Mouse (Mus musculus): ENCODE measurements at regions not wholly inside any gene's neighbourhood (a gene's known extent, or its start where the extent isn't known, plus 50 kb on each side); places are given as distances from the start of the nearest gene placed in this dataset.

DNA sequence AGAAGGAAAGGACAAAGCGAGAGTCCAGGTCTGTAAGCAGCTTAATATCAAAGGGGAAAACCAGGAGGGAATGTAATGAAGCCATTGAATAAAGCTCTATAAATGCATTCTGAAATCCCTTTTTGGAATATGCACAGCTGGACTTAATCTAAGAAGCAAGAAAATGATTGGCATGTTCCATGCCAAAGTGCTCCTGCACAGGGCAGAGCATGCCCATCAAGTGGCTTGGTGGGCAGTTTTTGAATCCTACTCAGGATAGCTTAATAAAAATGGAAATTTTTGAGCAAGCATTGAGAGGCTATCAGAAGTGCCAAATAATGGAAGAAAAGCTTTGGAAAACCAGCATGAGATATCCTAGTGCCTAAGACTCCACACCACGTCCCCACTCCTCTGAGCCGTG is 466.1 kb downstream of the Epm2a start:
- DNase-seq = no peak

DNA sequence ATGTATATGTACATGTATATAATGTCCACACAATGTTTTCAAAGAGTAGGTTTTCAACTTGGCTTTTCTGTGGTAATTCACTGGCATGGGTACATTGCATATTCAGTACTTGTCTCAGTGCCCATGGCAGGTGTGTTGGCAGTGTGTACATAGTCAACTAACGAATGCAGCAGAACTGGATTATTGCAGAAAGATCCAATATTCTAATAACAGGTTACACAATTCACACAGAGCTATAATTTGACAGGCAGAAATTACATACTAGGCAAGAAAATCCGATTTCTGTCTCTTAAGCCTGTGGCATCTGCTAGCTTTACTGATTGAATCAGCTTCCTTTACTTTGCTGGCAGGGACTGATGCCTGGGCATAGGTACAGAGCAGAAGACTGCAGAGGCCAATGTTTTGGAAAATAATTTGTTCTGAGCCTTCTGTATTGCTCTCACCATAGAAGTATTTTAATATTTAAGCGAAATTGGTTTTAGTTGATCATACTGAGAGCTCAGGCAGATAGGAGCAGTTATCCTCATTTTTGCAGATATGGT is 479.3 kb downstream of the Epm2a start:
- DNase-seq = no peak

DNA sequence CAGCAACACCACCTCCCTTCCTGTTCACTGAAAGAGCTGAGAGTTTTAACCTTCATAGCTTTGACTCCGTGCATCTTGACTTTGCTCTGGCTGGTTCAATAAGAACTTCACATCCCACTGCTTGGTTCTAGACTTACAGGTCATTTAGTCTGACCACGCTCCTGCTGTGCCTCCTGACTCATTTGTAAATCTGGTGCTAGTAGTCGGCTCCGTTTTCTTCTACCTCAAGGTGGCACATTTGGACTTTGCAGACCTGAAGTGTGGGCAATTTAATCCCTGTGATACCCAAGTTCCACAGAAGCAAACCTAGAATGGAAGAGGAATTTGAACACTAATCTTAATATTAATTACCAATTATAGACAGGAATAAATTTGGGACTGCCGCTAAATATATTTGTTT is 497.9 kb downstream of the Epm2a start:
- peak in 1 of 2 experiments; percentile 10 for DNase-seq

DNA sequence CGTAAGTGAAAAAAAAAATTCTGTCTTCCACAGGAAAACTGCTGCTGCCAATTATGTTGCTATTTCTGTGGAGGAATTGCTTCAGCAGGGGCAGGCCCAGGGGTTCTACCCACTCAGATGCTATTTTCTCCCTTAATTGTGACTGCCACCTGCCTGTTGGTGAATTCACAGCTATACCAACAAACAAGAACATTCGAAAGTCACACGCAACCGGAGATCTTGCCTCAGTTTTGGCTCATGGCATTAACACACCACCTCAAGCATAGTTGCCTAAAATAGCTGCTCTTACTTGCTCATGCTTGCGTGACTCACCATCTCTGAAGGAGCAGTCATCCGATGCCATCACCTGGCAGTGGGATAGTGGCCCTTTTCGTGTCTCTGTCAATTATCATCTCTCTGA is 498.3 kb downstream of the Epm2a start:
- DNase-seq = no peak

DNA sequence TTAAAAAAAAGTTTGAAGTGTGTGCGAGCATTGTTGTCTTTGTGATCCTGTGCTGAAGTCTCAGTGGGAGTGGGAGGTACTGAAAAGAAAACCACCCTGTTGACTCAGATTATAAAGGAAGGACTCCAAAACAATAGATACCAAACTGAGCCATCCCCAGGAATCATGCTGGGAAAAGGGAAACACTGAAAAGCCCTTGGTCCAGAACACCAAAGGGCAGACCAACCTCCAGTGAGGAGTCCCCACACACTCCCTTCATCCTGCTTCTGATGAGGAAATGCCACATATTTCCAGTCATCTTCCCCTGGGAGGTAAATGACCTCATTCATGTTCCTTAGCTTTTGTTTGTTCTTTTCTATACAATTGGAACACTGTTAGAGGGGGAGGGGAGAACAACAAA is 502.9 kb downstream of the Epm2a start:
- no peak for DNase-seq

DNA sequence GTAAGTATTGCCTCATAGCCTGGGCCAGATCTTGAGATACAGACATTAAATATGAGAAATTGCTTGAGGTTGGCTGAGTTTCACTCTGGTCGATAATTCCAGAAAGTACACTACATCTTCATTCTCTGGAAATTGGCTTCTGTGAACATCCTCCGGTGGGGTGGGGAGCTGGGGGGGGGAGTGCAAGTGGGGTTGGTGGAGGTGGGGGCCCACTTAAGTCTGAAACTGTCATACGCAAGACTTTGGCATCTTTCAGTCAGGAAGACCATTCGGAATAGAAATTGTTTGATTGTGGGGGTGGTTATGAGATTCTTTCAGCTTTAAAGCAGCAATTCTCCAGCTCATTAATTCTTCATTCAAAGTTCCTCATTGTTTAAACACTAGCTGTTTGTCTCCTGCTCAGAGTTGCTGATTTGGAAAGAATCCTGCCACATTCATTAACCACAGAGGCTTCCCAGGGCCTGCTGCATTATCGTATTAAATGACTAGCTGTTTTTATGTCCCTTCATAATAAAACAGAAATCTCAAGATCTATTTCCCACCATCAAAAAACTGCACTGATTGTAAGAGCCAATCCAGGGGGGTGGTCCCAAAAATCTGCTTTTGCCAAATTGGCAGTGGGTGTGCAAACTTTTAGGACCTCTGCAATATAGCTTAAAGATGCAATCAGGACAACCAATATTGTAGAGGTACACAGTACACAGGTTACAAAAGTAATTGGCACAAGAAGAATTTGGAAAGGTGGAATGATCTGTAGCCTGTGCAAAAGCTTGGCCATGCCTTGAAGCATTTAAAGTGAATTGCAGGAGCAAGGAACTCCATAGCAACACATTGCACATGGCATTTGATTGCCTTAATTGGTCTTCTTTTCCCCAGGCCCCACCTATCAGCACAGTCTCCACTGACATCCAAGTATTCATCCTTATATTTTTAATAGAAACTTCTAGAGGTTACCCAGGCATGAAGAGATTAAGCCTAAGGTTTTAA is 532.2 kb downstream of the Epm2a start:
- DNase-seq = peak in 1 of 2 experiments; percentile 28

DNA sequence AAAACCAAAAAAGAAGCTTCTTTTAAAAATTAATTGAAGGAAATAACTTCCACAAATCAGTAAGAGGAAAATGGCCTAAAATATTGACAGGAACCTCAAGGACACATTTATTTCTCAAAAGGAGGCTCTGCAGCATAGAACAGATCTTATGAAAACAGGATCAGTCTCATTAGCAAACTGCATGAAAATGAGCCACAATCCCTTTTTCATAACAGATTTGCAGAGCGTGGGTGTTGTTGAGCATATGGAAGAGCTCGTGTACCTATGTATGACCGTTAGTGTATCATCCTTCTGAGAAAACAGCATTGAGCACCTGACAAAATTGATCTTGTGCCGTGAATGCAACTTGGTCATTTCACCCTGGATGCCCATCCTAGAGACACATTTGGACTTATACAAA is 543.0 kb downstream of the Epm2a start:
- DNase-seq = no peak

DNA sequence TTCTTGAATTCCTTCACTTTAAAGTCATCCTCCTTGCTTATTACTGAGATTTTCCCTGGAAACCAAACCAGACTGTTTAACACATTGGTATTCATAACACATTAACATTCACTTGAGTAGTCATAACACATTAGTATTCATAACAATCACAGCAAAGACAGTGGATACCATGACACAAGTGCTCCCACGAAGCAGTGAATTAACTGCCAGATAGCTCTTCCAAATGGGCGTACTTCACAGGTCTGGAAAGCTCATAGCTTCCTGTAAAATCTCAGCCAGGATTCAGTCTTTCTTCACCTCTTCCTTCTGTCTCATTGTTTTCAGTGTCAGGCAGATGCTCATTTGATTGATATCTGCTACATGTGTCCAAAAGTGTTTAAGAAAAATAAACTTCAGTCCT is 545.7 kb downstream of the Epm2a start:
- no peak for DNase-seq

DNA sequence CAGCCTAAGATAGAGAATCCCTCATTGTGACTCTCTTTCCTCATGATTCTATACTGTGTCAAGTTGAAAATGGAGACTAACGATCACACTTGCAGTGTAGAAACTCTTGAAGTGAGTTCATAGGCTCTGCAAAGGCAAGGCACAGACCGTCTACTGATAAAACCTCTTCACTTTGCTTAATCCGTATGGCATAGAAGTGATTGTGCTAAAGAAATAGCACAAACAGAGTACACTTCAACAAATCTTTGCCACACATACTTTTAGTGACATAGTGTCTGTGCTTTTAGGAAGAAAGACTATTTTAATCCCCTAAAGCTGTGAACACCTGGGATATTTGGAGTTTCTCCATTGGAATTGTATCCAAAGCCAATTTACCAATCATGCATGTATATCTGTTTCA is 578.9 kb downstream of the Epm2a start:
- no peak for DNase-seq

DNA sequence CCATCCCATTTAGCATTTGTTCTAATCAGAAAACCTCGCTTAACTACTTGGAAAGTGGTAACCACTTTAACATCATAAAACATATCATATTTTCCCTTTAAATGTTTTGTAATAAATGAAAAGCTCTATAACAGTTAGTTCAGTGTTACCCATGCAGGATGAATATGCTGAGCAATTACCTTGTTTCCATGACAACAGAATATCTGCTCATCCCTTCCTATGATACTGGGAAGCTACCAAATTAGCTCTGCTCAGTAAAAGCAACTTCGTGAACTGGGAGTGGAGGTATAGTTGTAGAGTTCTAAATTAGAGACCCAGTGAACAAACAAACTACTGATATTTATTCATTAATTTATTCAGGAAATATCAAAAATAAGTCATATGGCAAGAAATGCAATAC is 595.0 kb downstream of the Epm2a start:
- DNase-seq = no peak

DNA sequence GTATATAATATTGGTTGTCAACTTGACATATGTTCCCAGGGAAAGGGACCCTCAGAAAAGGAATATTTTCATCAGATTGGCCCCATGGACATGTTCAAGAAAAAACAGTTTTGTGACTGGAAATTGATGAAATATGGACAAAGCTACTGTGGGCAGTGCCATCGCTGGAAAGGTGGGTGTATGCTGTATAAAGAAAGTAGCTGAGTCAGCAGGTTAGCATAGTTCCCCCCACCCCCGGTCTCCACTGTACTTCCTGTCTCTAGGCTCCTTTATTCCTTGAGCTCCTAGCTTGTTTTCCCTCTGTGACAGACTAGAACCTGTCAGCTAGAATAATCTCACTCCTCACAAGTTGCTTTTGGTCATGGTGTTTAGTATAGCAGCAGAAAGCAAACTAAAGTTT is 599.6 kb downstream of the Epm2a start:
- DNase-seq = no peak

DNA sequence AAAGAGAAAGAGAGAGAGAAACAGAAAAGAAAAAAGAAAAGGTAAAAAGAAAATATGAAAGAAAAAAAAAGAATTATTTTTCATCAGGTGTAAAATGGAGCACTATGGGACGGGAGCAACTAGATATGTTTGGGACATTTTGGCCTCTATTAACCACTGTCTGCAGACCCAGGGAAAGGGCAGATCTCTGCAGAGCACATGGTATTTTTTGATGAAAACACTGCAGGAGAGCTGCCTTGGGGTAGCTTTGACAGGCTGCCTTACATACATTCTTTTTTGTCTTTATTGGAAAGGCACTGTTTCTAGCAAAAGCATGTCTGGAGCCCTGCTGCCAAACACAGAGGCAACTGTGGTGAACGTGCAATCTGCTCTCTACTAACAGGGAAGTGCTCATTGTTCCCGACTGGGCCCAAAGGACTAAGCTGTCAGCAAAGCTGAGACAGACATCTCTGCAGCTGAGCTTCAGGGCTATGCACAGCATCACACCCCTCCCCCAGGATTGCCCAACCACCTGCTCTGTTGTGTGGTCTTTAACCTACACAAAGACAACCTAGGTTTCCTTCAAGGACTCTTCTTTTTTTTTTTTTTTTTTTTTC is 617.2 kb downstream of the Epm2a start:
- no peak for DNase-seq

DNA sequence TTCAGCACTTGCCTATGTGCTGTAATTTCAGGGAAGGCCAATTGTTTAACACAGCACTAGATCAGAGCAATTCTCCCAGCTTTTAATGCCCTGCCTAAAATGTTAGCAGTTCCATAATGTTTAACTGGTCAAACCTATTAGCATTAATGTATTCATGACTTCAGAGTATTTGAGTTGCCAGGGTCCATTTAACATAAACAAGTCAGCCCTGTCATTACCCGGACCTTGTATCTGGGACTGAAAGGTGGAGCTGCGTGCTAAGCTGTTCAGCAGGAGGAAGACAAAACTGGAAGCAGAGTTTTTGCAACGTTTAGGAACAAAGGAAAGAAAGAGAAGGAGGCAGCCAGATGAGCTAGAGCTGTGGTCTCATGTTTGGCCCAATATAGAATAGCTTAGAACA is 661.8 kb downstream of the Epm2a start:
- peak; percentile 6 to 19 for DNase-seq

DNA sequence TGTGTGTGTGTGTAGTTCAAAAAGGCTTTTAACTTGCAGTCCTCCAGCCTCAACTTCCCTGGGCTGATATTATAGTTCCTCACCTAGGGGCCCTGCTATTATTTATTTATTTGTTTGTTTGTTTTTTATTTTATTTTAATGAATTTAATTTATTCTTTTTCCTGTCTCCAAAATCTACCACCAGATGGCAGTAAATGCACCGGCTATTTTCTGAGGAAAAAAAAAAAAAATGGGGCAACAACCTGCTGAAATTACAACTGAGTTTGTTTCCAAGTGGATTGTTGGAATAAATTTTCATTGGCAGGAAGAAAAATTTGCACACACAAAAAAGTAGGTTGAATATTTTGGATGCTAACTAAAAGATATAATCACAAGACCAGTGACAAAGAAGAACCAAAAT is 662.7 kb downstream of the Epm2a start:
- DNase-seq = no peak

DNA sequence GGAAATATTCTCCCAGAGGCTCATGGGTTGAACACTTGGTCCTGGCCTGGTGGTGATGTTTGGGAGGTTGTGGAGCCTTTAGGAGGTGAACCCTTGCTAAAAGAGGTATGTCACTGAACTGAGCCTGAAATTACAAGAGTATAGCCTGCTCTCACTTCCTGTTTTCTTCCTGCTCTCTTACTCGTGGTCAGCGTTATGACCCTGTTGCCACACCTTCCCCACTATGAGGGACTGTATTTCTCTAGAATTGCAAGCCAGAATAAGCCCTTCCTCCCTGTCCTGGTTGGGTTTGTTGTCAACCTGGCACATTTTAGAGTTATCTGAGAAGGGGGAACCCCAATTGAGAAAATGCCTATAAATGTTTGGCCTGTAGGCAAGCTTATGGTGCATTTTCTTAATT is 674.1 kb downstream of the Epm2a start:
- no peak for DNase-seq

DNA sequence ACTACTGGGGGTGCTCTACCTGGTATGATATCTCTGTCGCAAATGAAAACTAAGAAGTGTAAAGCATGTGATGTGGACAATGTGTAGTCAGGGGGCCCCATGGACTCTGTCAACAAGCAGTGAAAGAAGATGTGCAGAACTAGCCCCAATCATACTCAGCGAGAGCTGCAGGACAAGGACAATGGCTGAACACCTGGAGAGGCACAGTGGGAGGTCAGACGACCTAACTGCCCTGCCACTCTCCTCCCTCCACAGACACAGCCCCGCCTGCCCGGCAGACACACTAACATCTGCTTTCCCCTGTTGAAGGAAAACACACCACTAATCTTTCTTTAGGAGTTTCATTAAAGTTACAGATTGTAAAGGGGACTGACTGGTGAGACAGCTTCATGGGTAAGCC is 675.1 kb downstream of the Epm2a start:
- DNase-seq = no peak

DNA sequence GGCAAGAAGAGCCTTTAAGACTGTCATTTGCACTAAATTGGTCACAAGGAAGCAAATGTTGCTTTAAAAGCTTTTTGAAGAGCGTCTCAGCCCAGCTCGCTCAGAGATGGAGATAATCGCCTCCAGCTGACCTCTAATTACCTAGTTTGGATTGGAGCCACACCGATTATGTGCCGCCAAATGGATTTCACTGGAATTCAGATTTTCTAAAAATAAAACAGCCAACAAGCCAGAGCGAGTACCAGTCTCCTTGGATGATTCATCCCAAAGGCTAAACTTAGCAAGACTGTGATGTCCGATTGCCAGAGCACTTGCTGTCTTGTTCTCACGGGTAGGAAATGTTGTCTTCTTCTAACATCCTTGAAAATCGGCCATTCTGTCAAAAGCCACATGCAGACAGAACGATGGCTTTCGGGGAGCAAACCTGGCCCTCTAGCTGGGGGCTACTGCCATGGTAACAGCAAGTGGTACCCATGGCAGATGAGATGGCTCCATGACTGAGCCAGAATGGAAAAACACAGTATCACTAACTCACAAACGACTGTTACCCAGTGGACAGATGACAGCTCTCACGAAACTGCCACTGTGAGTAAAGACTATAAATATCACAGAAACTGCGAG is 676.1 kb downstream of the Epm2a start:
- no peak for DNase-seq

DNA sequence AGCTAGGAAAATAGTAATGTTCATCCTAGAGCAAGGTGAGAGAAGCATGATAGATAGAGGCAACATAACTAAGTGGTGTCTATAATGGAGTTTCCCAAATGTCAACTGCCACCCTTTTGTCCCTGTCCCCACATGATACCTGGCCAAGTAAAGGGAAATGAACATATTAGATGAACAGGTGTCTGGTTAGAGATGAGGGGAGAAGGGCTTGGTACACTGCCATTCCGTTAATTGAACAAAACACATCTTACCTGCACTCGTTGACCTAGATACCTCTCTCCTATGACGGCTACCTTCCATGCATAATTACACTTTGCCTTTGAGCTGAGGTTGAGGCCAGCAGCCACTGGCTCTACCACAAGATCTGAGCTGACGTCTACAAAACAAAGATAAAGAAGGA is 677.4 kb downstream of the Epm2a start:
- no peak for DNase-seq

DNA sequence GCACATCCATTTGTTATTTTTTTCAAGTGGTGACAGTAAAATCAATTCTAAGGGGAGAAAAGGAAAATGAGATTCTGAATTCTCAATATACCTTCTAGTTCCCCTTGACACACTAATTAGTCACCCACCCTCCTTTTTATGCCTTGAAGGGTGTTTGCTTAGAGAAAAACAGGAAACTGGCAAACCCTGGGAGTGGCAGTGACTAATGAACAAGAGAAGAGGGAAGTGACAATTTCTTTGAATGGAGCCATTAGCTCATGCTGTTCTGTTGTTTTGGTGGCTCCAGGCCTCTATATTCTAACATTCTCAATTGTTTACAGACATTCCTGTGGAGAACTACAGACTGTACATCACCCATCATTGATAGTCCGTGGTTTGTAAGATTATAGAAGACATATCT is 692.0 kb downstream of the Epm2a start:
- DNase-seq = no peak

DNA sequence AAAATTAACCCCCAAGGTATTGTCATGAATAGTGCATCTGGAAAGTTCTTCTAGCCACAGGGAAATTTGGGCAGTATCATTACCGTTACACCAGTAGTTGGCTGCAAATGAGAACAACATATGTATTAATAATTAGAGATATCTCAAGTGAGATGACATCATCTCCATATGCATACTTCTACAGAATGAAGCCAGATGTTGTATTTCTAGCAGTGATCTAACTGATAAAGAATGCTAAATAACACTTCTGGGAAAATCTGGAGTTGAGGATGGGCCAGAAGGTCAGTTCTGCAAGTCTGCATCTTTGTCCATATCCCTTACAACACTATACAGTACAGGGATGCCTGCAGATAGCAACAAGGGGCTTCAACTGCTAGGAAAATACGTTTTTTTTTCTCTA is 702.7 kb downstream of the Epm2a start:
- DNase-seq = no peak

DNA sequence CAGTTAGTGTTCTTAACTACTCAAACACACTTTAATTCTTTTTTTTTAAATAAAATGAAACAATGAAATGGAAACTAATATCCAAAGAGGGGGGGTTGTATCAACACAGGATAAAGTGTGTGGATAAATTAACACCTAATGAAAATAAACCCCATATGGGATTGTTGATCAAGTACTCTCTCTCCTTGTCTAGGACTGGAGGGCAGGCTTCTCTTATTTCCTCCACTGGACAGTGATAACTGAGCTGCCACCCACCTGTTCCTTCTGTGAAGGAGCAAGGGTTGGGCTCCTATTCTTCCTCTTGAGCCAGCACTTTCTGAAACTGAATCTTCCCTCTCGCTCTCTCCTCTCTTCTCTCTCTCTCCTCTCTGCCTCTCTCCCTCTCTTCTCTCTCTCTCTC is 716.5 kb downstream of the Epm2a start:
- no peak for DNase-seq

DNA sequence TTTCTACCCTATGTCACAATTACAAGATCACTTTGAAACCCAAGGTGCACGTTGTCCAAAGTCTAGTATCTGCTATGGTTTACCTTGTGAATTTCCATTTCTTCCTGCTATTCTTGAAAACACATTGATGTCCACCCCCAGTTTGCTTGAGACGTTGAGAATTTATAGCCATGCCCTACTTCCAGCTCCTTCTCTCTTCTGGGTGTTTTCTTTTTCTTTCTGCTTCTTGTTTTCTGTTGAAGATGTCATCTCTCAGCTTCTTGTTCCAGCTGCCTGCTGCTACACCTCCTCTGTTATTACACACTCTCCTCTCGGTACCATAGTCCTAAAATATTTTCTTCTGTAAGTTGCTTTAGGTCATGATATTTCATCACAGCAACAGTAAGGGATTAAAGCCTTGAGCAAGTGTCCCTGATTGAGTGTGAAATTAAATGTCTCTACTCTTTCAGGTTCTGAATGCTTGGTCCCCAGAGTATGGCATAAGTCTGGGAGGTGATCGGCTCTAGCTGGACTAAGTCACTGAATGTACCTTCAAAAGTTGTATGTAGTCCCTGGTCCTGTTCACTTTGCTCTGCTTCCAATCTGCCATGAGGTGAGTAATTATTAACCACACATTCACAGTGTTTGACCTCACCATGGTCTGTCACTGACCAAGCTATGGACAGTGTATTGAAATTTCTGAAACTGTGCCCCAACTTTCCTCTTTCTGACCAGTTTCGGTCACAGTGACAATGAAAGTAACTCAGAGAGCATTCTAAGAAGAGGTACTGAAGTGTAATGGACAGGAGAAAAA is 718.1 kb downstream of the Epm2a start:
- no peak for DNase-seq

DNA sequence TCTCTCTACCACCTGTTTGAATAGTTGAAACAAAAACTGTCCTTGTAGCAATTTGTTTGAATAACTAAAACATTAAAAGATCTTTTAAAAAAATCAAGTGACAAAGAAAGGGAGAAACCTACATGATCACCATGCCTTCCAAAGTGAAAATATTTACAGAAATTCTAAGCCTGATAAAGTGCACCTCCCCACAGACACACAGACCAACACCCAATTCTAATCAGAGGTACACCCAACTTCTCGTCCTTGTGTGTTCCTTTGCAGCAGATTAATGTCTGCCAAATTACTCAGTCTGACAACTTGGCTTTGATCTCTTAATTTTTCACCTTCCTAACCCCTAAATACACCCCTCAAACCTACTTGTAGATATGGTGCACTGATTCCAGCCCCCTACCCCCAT is 719.1 kb downstream of the Epm2a start:
- no peak for DNase-seq
